Mouse (Mus musculus) ES-E14 (cell line): ENCODE results near the gene Spryd7. TPM values are rescaled to one million over a fixed set of nuclear protein-coding genes. Genes with fewer than 3 reads are reported as not detected.

Source experiments
- DNase-seq: peaks from one replicate; pipeline ENCODE4 v3.0.0-alpha.2; 2013; ENCODE audit warnings: low read depth, low spot score
- H3K27ac ChIP-seq: 2 replicates; pipeline ENCODE4 v1.5.1; 2012; ENCODE audit warnings: low read depth, mild to moderate bottlenecking, low read length, moderate library complexity, mixed read lengths; ENCODE audit not compliant: poor library complexity, insufficient read depth, severe bottlenecking
- H3K36me3 ChIP-seq: 2 replicates; pipeline ENCODE4 v1.6.1; 2012; ENCODE audit warnings: mild to moderate bottlenecking, low read length, moderate library complexity, mixed read lengths; ENCODE audit not compliant: control insufficient read depth, poor library complexity, insufficient read depth, severe bottlenecking
- H3K4me1 ChIP-seq, 2 experiments: fragments of 150-350 bp in 1 of 2; sonication (generic) in 1 of 2; 2 replicates each; pipeline ENCODE4 v1.6.1; 2012; ENCODE audit warnings: low read length in 2 of 2, mild to moderate bottlenecking in 1 of 2, mixed read lengths in 1 of 2; ENCODE audit not compliant: control insufficient read depth in 2 of 2, insufficient read depth in 2 of 2, poor library complexity in 1 of 2
- H3K4me3 ChIP-seq, 2 experiments: fragments of 150-350 bp in 1 of 2; sonication (generic) in 1 of 2; 2 replicates each; pipeline ENCODE4 v1.5.1; 2012; ENCODE audit warnings: low read length in 2 of 2, low read depth in 1 of 2, mild to moderate bottlenecking in 1 of 2, mixed read lengths in 1 of 2; ENCODE audit not compliant: insufficient read depth in 1 of 2, poor library complexity in 1 of 2, severe bottlenecking in 1 of 2
- H3K9ac ChIP-seq: 2 replicates; pipeline ENCODE4 v1.6.1; 2012; ENCODE audit warnings: low read depth, mild to moderate bottlenecking, low read length, mixed read lengths; ENCODE audit not compliant: poor library complexity, insufficient read depth, severe bottlenecking
- H3K9me3 ChIP-seq: fragments of 150-350 bp; sonication (generic); 2 replicates; pipeline ENCODE4 v1.6.1; 2012; ENCODE audit warnings: low read depth, mild to moderate bottlenecking, low read length; ENCODE audit not compliant: control insufficient read depth, insufficient read depth
- CHD2 ChIP-seq: IDR thresholded peaks from 2 replicates; pipeline ENCODE4 v1.6.1; 2014; ENCODE audit warnings: mild to moderate bottlenecking, low read depth, low read length, inconsistent platforms
- HCFC1 ChIP-seq: IDR thresholded peaks from 2 replicates; pipeline ENCODE4 v1.6.1; 2012; ENCODE audit warnings: low read length, inconsistent platforms, borderline replicate concordance; ENCODE audit not compliant: insufficient read depth
- MAFK ChIP-seq: IDR thresholded peaks from 2 replicates; pipeline ENCODE4 v1.6.1; 2014; ENCODE audit warnings: mild to moderate bottlenecking, low read depth, low read length, inconsistent platforms; ENCODE audit not compliant: insufficient read depth
- ZC3H11A ChIP-seq: IDR thresholded peaks from 2 replicates; pipeline ENCODE4 v1.6.1; 2012; ENCODE audit warnings: low read depth, mild to moderate bottlenecking, inconsistent platforms, low read length, borderline replicate concordance
- ZNF384 ChIP-seq: IDR thresholded peaks from 2 replicates; pipeline ENCODE4 v1.6.1; 2012; ENCODE audit warnings: low read depth, low read length, inconsistent platforms
- in situ Hi-C, 2 experiments: fragments of 600-800 bp; cut with MboI; formaldehyde crosslinking; loops; one replicate each; pipeline ENCODE4 v1.15.1; 2025; ENCODE audit warnings: low sequenced_read_pairs in 2 of 2, inconsistent platforms in 1 of 2; ENCODE audit not compliant: unreplicated experiment in 2 of 2
- total RNA-seq: library from RNA; depleted of rRNA; stranded (reverse); fragments of 300-350 nt; gene quantifications from 2 replicates; pipeline ENCODE4 v1.2.3, GENCODE M21; 2012

Gene Spryd7
- total RNA-seq, 1 experiment: 5.1 TPM

- Histone ChIP-seq H3K4me3 (no peak overlapping the region), H3K36me3 (no peaks in the 10 kb centered on the region), H3K27ac (no peak overlapping the region), H3K9ac (no peak overlapping the region), H3K4me1 (no peaks in the 10 kb centered on the region), H3K9me3 (no peaks in the 10 kb centered on the region)
- TF ChIP-seq HCFC1: no peak
- TF ChIP-seq ZNF384: no peak
- no peak for TF ChIP-seq MAFK
- TF ChIP-seq CHD2: no peak
- TF ChIP-seq ZC3H11A: no peak
- DNase-seq: no peak
- in situ Hi-C loops: no loop called here
Measured at GRCm38 (mm10) chr14:61518659-61519480, 37.8 kb downstream of the Spryd7 start.

DNA sequence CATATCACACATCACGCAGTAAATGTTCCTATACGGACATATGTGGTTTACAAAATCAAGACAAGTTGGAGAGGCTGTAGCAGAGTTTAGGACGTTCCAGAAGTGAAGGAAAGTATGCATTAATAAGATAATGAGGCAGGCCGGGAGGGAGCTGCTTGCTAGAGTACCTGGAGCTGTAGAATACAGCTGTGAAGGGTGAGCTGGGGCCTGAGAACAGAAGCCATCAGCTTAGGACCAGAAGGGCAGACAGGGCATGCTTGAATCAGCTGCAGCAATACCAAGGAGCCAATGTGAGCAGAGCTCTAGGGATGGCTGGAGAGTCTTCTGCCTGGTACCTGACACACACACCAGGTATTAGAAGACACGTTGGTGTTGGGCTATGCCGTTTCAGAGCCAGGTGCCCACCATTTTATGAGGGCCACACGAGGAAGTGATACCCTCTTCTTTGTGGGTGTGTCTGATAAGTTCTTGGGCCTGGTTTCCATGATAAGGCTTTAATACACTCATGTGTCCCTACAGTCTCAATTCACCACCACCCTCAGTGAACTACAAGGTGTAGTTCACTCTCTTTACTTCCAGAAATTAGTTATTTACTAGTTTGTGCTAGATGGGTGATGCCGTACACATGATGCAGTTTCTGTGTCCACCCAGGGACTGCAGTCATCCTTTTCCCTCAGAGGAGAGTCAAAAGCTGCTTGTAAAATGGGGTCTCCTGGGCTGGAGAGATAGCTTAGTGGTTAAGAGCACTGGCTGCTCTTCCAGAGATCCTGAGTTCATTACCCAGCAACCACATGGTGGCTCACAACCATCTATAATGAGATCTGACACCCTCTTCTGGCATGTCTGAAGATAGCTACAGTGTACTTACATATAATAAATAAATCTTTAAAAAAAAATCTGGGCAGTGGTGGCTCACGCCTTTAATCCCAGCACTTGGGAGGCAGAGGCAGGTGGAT is 39.9 kb downstream of the Spryd7 start:
- Histone ChIP-seq H3K4me1 (no peaks in the 10 kb centered on the region), H3K9ac (no peak overlapping the region), H3K36me3 (no peaks in the 10 kb centered on the region), H3K9me3 (no peaks in the 10 kb centered on the region), H3K27ac (no peak overlapping the region), H3K4me3 (no peak overlapping the region)
- TF ChIP-seq MAFK (no peak), ZNF384 (no peak), HCFC1 (no peak), ZC3H11A (no peak), CHD2 (no peak)
- no peak for DNase-seq
- in situ Hi-C loops: no loop called here

DNA sequence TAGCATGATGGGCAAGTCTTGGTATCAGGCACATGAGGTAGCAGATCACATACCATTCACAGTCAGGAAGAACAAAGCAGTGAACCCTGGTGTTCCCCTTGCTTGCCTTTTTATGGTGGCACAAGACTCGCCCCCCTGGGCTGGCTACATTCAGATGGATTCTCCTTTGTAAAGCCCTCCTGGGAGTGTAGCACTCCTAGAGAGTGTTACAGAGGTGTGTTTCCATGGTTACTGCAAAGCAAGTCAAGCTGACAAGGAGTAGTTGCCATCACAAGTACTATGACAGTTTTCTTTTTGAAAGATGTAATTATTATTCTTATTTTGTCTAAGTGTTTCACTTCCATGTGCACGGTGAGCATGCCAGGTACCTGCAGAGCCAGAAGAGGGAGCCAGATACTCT is 45.2 kb downstream of the Spryd7 start:
- Histone ChIP-seq H3K36me3 (no peaks in the 10 kb centered on the region), H3K9me3 (no peaks in the 10 kb centered on the region), H3K9ac (no peak overlapping the region), H3K4me3 (no peak overlapping the region), H3K4me1 (no peaks in the 10 kb centered on the region), H3K27ac (no peak overlapping the region)
- no peak for TF ChIP-seq CHD2
- TF ChIP-seq HCFC1: no peak
- no peak for TF ChIP-seq ZNF384
- no peak for TF ChIP-seq MAFK
- TF ChIP-seq ZC3H11A: no peak
- no peak for DNase-seq
- in situ Hi-C loops: no loop called here

DNA sequence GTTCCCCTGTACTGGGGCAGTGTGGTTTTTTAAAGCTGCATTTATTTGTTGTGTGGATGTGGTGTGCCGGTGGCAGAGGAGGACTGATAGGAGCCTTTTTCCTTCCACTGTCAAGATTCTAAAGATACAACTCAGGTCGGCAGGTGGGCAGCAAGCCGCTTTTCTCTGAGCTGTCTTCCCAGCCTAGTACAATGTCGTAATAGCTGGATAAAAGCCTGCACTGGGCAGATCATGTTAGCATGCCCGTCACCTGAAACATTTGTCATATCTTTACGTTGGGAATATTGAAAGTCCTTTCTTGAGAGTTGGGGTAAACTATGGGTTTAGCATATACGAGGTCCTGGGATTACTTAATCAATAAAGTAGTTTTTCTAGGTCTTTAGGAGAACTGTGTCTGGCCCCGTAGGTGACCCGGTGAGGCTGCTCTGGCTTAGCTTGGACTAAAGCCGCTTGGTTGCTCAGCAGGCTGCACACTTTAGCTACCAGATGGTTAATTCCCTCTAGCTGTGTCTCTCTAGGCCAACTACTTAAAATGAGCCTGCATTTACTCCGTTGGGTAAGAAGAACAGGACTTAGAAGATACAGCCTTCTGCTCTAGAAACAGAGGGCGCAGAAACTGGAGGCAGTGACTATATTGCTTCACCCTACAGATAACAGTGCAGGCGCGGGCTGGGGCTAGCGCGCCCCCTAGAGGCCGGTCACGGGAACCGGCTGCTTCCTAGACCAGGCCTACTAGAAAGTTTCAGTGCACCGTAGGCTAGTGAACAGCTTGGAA is 58.8 kb downstream of the Spryd7 start:
- H3K4me1 ChIP-seq: no peaks in the 10 kb centered on the region
- H3K27ac ChIP-seq: no peak overlapping the region
- H3K9ac ChIP-seq: no peak overlapping the region
- TF ChIP-seq ZNF384: no peak
- no peak for TF ChIP-seq CHD2
- TF ChIP-seq ZC3H11A: no peak; the same call in 1 of the 2 replicates
- TF ChIP-seq MAFK: no peak
- no peak for TF ChIP-seq HCFC1
- no peak overlapping the region for H3K4me3 ChIP-seq
- in situ Hi-C loops: loop anchor here in 1 of 2 experiments (10.0 kb wide), 1 partner anchor 163 kb away; no protein-coding TSS in a partner anchor
- H3K36me3 ChIP-seq: no peaks in the 10 kb centered on the region
- peak; percentile 40 for DNase-seq
- H3K9me3 ChIP-seq: no peaks in the 10 kb centered on the region
